Mouse (Mus musculus) frontal cortex, postnatal 36 days (tissue): ENCODE results near the gene Gm340.

ENCODE experiments used
- DNase-seq, 2 experiments: peaks; one replicate each; pipeline ENCODE4 v3.0.0; 2022; ENCODE audit warnings: low spot score in 2 of 2

Gm340 gene

DNA sequence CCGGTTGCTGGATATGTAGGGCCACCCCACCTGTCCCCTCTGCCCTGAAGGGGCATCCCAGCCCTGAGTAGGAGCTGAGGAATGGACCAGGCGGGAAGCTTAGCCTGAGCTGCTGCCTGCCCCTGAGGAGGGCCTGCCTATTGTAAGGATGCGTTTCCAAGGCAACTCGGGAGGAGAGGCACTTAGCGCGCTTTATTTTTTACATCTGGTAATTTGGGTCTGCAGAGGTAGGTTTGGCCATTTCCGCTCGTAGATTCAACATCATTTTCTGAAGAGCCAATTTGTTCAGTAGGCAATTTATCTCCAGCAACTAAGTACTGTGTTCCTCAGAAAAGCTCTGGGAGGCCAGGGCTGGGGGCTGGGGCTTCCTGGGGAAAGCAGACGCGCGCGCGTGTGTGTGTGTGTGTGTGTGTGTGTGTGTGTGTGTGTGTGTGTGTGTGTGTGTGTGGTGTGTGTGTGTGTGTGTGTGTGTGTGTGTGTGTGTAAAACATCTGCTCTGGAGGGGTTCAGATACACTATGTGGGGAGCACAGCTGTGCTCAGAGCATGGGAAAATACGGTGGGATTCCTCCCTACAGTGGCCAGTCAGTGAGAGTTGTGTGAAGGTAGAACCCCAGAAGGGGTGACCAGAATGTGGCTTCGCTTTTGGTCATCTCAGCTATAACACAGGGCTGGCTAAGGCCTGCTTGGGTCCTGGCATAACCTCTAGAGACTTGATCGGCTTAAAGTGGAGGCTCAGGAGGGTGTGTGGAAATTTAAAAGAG is 31.3 kb downstream of the Gm340 start:
- no peak for DNase-seq

DNA sequence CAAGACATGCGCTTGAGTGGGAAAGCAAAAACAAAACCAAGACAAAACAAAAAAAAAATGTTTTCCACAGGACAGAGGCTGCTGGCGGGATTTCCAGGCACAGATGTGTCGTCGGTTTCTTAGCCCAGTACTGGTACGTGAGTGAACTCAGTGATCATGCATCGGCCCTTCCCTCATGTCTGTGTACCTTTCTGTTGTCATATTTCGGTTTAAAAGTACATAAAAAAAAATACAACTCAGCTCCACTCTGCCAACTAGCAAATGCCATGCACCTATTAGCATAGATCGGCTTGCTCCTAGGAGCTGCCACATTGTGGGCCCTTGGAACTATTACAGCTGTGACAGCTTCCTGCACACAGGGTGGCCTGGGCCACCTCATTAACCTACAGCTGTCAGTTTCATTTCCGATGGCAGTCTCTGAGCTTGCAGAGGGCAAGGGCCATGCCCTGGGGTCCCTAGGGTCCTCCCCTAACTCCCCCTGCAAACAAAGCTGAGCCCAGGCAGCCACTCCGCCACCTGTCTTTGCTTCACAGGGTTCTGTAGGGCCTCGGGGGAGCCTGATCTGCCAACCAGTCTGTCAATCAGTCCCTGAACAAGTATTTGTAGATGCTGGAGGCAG is 33.5 kb downstream of the Gm340 start:
- DNase-seq, result no peak

DNA sequence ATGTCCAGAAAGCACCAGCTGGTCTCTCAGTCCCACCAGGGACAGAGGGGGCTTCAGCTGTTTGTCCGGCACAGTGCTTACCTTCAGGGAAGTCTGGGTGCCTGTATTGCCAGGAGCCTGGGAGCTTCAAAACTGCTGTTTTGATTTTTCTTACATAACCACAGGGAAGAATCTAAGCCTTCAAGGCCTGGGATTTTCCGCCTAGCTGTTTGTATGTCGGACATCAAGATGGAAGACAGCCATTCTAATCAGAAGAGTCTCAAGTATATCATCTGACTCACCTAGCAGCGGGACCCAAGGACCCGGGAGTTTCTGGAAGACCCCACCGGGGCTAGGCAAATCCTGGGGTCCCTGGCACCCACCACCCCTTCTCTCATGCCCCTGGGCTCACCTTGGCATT is 34.1 kb downstream of the Gm340 start:
- DNase-seq, result no peak

DNA sequence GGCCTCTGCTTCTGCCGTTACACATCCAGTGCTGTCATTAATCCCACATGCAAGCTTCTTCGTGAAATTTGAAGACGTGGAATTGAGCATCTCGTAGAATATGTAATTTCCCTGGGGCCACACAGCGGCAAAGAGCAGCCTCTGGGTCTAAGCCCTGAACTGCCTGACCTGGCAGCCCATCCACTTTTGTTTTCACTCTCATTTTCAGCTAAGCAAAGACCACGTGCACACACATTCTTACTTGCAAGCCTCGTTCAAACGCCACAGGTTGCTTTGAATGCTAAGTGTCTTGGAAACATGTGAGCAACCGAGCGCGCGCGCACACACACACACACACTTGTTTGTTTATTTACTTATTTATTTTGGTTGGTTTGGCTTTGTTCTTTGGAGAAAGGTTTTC is 34.9 kb downstream of the Gm340 start:
- DNase-seq, result no peak

DNA sequence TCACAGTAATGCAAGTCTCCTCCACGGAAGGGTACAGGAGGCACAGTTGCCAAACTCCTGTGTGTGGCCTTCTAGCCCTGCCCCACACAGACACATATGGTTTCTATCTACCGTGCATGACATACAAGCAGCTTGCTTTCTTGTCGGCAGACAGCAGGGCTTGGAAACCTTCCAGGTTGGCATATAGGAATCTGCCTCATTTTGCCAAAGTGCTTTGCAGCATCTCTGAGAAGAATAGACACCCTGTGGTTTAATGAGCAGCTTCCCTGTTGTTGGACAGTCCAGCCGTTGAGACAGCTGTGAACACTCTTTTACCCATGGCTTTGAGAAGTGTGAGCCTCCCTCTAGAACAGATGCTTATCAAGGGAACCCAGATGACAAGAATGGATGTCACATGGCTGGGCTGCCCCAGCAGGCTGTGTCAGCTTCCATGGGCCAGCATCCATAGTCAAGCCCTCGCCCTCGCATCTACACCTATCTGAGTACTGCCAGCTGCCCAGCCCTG is 36.0 kb downstream of the Gm340 start:
- DNase-seq, result peak; percentile 28 to 44

DNA sequence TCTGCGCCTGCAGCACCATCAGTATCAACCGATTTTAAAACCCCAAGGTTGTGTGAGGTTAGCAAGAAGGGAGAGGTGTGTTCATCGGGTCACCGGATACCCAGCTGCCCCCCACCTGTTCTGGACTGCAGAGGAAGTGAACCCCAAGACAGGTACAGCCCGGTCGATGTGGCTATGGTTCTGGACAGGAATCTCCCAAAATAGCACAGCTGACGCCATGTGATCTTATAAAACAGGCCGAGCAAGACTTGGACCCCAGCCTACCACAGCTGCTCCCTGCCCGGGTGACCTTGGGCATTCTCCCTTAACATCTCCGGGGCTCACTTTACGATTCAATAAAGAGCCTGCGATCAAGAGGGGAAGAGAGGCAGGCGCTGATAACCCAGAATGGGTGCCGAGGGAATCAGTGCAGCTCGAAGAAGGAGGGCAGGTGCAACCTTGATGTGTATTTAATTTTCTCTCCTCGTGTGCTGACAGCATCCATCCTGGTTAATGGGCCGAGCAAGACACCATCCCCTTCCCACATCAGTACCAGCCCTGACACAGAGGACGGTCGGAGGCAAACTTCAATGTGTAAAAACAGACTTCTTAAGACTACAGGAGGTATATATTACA is 36.7 kb downstream of the Gm340 start:
- DNase-seq, result no peak

DNA sequence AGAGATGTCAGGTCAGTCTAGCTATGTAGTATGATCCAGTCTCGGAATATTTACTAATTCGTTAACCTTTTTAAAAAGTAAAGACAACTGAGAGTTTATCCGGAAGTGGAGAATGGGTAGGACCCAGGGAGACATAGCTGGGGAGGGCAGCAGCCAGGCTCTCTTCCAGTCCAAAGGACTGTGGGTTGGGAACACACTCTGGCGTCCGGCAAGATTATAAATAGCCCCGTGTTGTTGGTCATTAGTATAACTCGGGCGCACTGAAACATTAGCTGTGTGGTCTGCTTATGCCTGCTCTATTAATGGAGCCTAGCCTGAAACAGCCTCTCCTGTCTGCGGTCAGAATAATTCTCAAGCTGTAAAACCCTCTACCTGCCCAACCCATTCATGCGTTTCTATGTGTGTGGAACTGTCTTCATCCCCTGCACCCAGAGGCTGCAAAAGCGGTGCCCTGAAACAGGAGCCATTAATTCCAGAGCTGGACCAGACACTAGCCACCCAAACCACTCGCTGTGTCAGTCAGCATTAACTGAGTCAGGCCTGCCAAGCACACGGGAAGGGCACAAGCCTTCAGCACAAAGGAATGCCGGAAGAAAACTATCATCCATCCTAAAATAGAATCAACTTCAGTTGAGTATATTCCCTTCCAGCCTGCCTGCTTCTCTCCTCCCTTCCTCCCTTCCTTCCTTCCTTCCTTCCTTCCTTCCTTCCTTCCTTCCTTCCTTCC is 38.4 kb downstream of the Gm340 start:
- no peak for DNase-seq

DNA sequence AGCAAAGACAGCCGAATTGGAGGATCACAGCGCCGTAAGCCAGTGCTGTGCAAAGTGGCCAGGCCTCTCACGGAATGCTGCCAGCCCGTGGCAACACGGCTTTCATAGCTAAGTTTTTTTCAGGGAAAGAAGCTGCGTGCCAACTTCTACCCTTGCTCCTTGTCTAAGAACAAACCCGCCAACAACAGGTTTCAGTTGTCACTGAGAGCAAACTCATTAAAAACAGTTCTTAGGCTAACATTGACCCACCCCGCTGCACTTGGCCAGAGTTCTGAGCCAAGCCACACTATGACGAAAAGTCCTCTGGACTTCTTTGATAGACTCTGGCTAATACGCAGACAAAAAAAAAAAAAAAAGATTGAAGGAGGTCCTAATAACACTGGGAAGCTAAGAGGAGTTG is 46.8 kb downstream of the Gm340 start:
- no peak for DNase-seq

DNA sequence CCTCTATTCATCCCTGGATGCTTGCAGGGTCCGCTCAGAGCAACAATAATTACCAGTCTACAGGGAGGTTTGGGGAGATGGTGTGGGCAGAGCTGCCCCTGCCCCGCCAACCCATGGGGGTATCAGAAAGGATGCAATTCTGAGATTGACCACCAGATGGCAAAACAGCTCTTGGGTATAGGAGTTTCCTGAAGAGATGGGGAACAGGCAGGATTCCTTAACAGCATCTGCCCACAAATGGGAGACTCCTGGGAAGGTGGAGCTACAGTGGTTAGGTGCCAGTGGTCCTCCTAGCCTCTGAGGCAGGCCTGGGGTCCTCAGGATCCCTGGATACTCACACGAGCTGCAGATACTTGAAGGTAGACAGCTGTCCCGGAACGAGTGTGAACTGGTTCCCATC is 47.4 kb downstream of the Gm340 start:
- DNase-seq, result peak; percentile 61 to 69

DNA sequence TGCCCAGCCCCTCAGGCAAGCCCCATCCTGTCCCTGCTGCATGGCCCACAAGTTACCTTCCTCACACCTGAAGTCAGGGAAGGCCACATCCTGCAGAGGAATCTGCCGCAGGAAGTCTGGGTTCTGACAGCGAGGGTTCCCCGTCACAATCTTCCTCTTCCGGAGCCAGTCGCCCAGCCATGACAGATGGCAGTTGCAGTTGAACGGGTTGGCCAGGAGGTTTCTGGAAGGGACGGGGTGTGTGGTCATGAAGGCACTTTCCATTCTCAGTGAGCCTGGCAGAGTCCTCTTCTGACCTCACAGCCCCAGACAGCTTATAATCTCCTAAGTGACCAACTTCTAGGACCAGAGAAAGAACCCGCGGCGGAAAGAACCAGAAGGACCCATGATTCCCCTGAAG is 51.9 kb downstream of the Gm340 start:
- DNase-seq, result no peak

DNA sequence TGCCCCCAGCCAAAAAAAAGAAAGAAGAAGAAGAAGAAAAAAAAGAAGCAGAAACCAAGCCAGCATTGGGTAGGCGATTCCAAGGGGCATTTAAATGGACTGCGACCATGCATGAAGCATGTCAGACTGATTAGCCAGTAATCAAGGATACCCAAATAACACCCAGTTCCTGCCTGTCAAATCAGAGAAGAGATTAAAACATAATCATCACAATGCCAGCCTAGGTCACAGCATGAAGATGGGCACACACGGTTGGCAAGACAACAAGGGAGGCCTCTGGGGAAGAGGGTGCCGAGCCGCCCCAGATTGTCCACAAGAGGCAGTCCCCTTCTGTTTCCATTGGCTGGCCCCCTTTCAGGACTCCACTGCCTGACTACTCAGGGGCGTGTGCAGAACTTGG is 52.8 kb downstream of the Gm340 start:
- DNase-seq, result no peak
